Comparison of ENCODE assay signal across 7 mouse cellular contexts in genomic region chr2:118861454-118862339, GRCm38 (mm10). TPM values are rescaled to one million over a fixed set of nuclear protein-coding genes. Genes with fewer than 3 reads are reported as not detected.
DNase-seq lines count a peak whose midpoint lies in the region; ATAC-seq lines count a peak whose summit lies in the region.

Gene Ivd (plus strand): TSS chr2:118861954.

- no peaks in the 10 kb centered on the region for H3K36me3 ChIP-seq in embryonic facial prominence, embryonic 11.5 days (replicated peaks; ENCODE audit: control insufficient read depth, insufficient read depth, low read depth, low read length)
- H3K36me3 ChIP-seq in limb, embryonic 10.5 days = peaks cover 27% of the 10 kb centered on the region
- H3K36me3 ChIP-seq in midbrain, embryonic 13.5 days = no peaks in the 10 kb centered on the region

- peak within 1 kb of the TSS; percentile 78 for H3K9ac ChIP-seq in embryonic facial prominence, embryonic 11.5 days (replicated peaks; ENCODE audit: low read length)
- H3K9ac ChIP-seq in midbrain, embryonic 13.5 days (replicated peaks) = peak within 1 kb of the TSS; percentile 83

- ATAC-seq in embryonic facial prominence, embryonic 11.5 days (replicated peaks; ENCODE audit: insufficient number of reproducible peaks, low FRiP score, low TSS enrichment, low read depth) = peak; percentile 97
- ATAC-seq in granulocyte monocyte progenitor cell, adult 5-6 weeks (replicated peaks; ENCODE audit: poor library complexity, severe bottlenecking) = peak; percentile 98
- ATAC-seq in midbrain, embryonic 13.5 days = peak; percentile 100

- 1% methylated on average over 34 of the region's 34 CpGs for WGBS in embryonic facial prominence, embryonic 11.5 days
- under 1% methylated on average over 34 of the region's 34 CpGs for WGBS in limb, embryonic 10.5 days
- WGBS in midbrain, embryonic 13.5 days = under 1% methylated on average over 34 of the region's 34 CpGs

- H3K9me3 ChIP-seq in embryonic facial prominence, embryonic 11.5 days (replicated peaks; ENCODE audit: control insufficient read depth, low read length) = no peaks in the 10 kb centered on the region
- H3K9me3 ChIP-seq in limb, embryonic 10.5 days (replicated peaks) = no peaks in the 10 kb centered on the region
- H3K9me3 ChIP-seq in midbrain, embryonic 13.5 days = no peaks in the 10 kb centered on the region

- H3K4me2 ChIP-seq in embryonic facial prominence, embryonic 11.5 days (ENCODE audit: low read depth, low read length) = peak within 1 kb of the TSS; percentile 62
- H3K4me2 ChIP-seq in midbrain, embryonic 13.5 days (replicated peaks) = peak within 1 kb of the TSS; percentile 83

- DNase-seq in adrenal gland, postnatal 14 days = peak; percentile 97
- DNase-seq in embryonic facial prominence, embryonic 11.5 days (ENCODE audit: low spot score) = peak; percentile 97
- peak; percentile 96 for DNase-seq in kidney, adult 11 months
- peak; percentile 83 for DNase-seq in limb, embryonic 10.5 days (ENCODE audit: low spot score)
- DNase-seq in spleen, adult 12 weeks (ENCODE audit: low spot score) = peak; percentile 76

- H3K4me3 ChIP-seq in embryonic facial prominence, embryonic 11.5 days (ENCODE audit: low read depth, low read length) = peak within 1 kb of the TSS; percentile 67
- H3K4me3 ChIP-seq in limb, embryonic 10.5 days = peak within 1 kb of the TSS; percentile 77
- H3K4me3 ChIP-seq in midbrain, embryonic 13.5 days (replicated peaks) = peak within 1 kb of the TSS; percentile 73

- no peaks in the 10 kb centered on the region for H3K27me3 ChIP-seq in embryonic facial prominence, embryonic 11.5 days (ENCODE audit: control insufficient read depth, insufficient read depth, low read length)
- H3K27me3 ChIP-seq in limb, embryonic 10.5 days (ENCODE audit: low read depth, poor library complexity, severe bottlenecking) = no peaks in the 10 kb centered on the region
- H3K27me3 ChIP-seq in midbrain, embryonic 13.5 days = no peaks in the 10 kb centered on the region

- H3K4me1 ChIP-seq in embryonic facial prominence, embryonic 11.5 days (ENCODE audit: control insufficient read depth, insufficient read depth, low read length) = no peaks in the 10 kb centered on the region
- H3K4me1 ChIP-seq in limb, embryonic 10.5 days = peaks cover 18% of the 10 kb centered on the region
- peaks cover 17% of the 10 kb centered on the region for H3K4me1 ChIP-seq in midbrain, embryonic 13.5 days (replicated peaks)

- peak within 1 kb of the TSS; percentile 58; the same call in 1 of the 2 replicates for H3K27ac ChIP-seq in embryonic facial prominence, embryonic 11.5 days (replicated peaks; ENCODE audit: low read depth, low read length)
- peak within 1 kb of the TSS; percentile 89 for H3K27ac ChIP-seq in limb, embryonic 10.5 days
- peak within 1 kb of the TSS; percentile 74 for H3K27ac ChIP-seq in midbrain, embryonic 13.5 days

RNA-seq across cellular contexts. Expression of gene Ivd, which starts in this region (rescaled TPM):
- total RNA-seq in adrenal gland, postnatal 14 days (2021) = 173 and 197 TPM in 2 replicates
- polyA plus RNA-seq in embryonic facial prominence, embryonic 11.5 days (2014; fragmentation: Nextera tagmentation; extraction: Ambion mirVana) = 53.7 and 62.2 TPM in 2 replicates
- total RNA-seq in granulocyte monocyte progenitor cell, adult 5-6 weeks (2014; fragmentation: Nextera tagmentation) = 59.9 and 60.9 TPM in 2 replicates
- total RNA-seq in granulocyte monocyte progenitor cell, adult 5-6 weeks (2017) = 34.6 and 45.3 TPM in 2 replicates
- 86.6 and 90.6 TPM in 2 replicates for polyA plus RNA-seq in limb, embryonic 10.5 days (2016; fragmentation: Nextera tagmentation; extraction: Ambion mirVana)
- polyA plus RNA-seq in midbrain, embryonic 13.5 days (2015; fragmentation: Nextera tagmentation; extraction: Ambion mirVana) = 42.5 and 42.8 TPM in 2 replicates

Comparison
In these comparisons a context has a peak if more than half of its experiments do, and no peak if none do; other contexts are left out.
1. Peak in every context shown above with its lines: DNase-seq, ATAC-seq, H3K4me3 ChIP-seq and H3K27ac ChIP-seq.